Mouse (Mus musculus) erythroblast, embryonic 14.5 days (primary cell): Measurements from ENCODE around the gene Ncf2.

Experiments
- GATA1 ChIP-seq: IDR thresholded peaks from 2 replicates; pipeline ENCODE4 v1.6.1; 2012; ENCODE audit warnings: low read length, inconsistent platforms, mixed read lengths
- TAL1 ChIP-seq: IDR thresholded peaks from 3 replicates; pipeline ENCODE4 v1.6.1; 2012; ENCODE audit warnings: low read length, inconsistent platforms, mixed read lengths

- TF ChIP-seq GATA1 (no peak), TAL1 (no peak)
These were observed 32.9 kb upstream of the Ncf2 start for GRCm38 (mm10) chr1:152766804-152767748.
